Mouse (Mus musculus) gastrocnemius, postnatal 14 days (tissue): ENCODE results near the gene Cers2. TPM values are rescaled to one million over a fixed set of nuclear protein-coding genes. Genes with fewer than 3 reads are reported as not detected.
"Not testable (repeated sequence)": the region's sequence is repeated elsewhere in the genome, so short reads cannot be mapped to it uniquely, and the experiment has no call there.

ENCODE experiments used
- DNase-seq: peaks from one replicate; pipeline ENCODE4 v3.0.0; 2021; ENCODE audit warnings: mixed read lengths
- intact Hi-C: fragments of 180-260 bp; cut with DNase I; formaldehyde crosslinking; loops from one replicate; pipeline ENCODE4 v1.15.1; 2025; ENCODE audit warnings: low total_unique reads
- total RNA-seq, 2 experiments: library from RNA; stranded (reverse); gene quantifications; 2 replicates each; pipeline ENCODE4 v1.2.3; 2021

The Cers2 gene
- total RNA-seq, 2 experiments from 2014 or later, result 27.8 to 33.2 TPM

GRCm38 (mm10) chr3:95355911-95356544, 41.4 kb downstream of the Cers2 start:
- DNase-seq, intact Hi-C loops: not testable (repeated sequence)

GRCm38 (mm10) chr3:95356701-95357449, 42.3 kb downstream of the Cers2 start, which contains the start of gene Setdb1:
Gene Setdb1, minus strand, starts transcription at chr3:95357202.
- intact Hi-C loops, result not testable (repeated sequence)
- peak; percentile 94 for DNase-seq

- no peak for DNase-seq
- intact Hi-C loops, result no loop called here
Observed at GRCm38 (mm10) chr3:95357746-95358145, 43.2 kb downstream of the Cers2 start.

- intact Hi-C loops, DNase-seq: not testable (repeated sequence)
Observed at GRCm38 (mm10) chr3:95360276-95360675, 45.7 kb downstream of the Cers2 start.

GRCm38 (mm10) chr3:95370101-95370500, 55.5 kb downstream of the Cers2 start:
- no peak for DNase-seq
- intact Hi-C loops, result no loop called here

Other genes with a start within 250 kb of the Cers2 start
- 10 to 100 TPM; 17.4 to 18.9 TPM for gene Pip5k1a, start 207.9 kb upstream of the Cers2 start, total RNA-seq
- gene Vps72, start 203.8 kb upstream of the Cers2 start, total RNA-seq, result 10 to 100 TPM; 29.6 to 41.0 TPM
- 100 to 1,000 TPM; 511 to 517 TPM for gene Tmod4, start 190.3 kb upstream of the Cers2 start, total RNA-seq
- gene Scnm1, start 180.8 kb upstream of the Cers2 start, total RNA-seq, result 10 to 100 TPM; 31.8 to 40.5 TPM
- 1 to 10 TPM; 7.4 to 8.4 TPM for gene Lysmd1, start 180.7 kb upstream of the Cers2 start, total RNA-seq
- under 1 TPM; 0.82 to 0.92 TPM for gene Tnfaip8l2, start 172.4 kb upstream of the Cers2 start, total RNA-seq
- 100 to 1,000 TPM in 1 of 2 experiments, 10 to 100 TPM in 1; 97.1 to 106 TPM for gene Sema6c, start 154.3 kb upstream of the Cers2 start, total RNA-seq
- 1 to 10 TPM; 7.3 to 8.1 TPM for gene Gabpb2, start 96.9 kb upstream of the Cers2 start, total RNA-seq
- gene Cdc42se1, start 86.1 kb upstream of the Cers2 start, total RNA-seq, result 10 to 100 TPM; 18.8 to 24.5 TPM
- gene Mllt11, start 82.6 kb upstream of the Cers2 start, total RNA-seq, result 10 to 100 TPM; 41.2 to 43.5 TPM
- gene Gm128, start 73.2 kb upstream of the Cers2 start, total RNA-seq, result under 1 TPM in 1 of 2 experiments, not detected in 1; 0.16 TPM
- gene Bnipl, start 63.6 kb upstream of the Cers2 start, total RNA-seq, result not detected
- gene Mindy1, start 33.4 kb upstream of the Cers2 start, total RNA-seq, result 10 to 100 TPM; 19.6 to 22.5 TPM
- gene Prune1, start 32.7 kb upstream of the Cers2 start, total RNA-seq, result 10 to 100 TPM; 35.3 to 35.6 TPM
- under 1 TPM; 0.18 to 0.27 TPM for gene Anxa9, start 7.6 kb upstream of the Cers2 start, total RNA-seq
- 10 to 100 TPM; 10.4 to 12.8 TPM for gene Setdb1, start 42.4 kb downstream of the Cers2 start, total RNA-seq
- not detected for gene 4930558C23Rik, start 88.0 kb downstream of the Cers2 start, total RNA-seq
- gene Arnt, start 119.6 kb downstream of the Cers2 start, total RNA-seq, result 10 to 100 TPM; 38.8 to 39.3 TPM
- gene Ctsk, start 184.5 kb downstream of the Cers2 start, total RNA-seq, result 10 to 100 TPM; 19.3 to 21.5 TPM
- gene Ctss, start 212.0 kb downstream of the Cers2 start, total RNA-seq, result 1 to 10 TPM; 3.5 to 3.8 TPM
- gene Hormad1, start 244.9 kb downstream of the Cers2 start, total RNA-seq, result not detected